Comparison of ENCODE assay signal across 21 mouse cellular contexts in genomic region chr13:103293121-103293520, GRCm38 (mm10). TPM values are rescaled to one million over a fixed set of nuclear protein-coding genes. Genes with fewer than 3 reads are reported as not detected.
A peak's percentile ranks its signal among the peaks of the same experiment; 100 is the strongest.
DNase-seq lines count a peak whose midpoint lies in the region; ATAC-seq lines count a peak whose summit lies in the region.
"Had no signal": no experiment of that assay in that cellular context is flagged by ENCODE, and none has a peak within 500 bp of the region (broad histone marks: within the 10 kb centered on the region; RNA-seq: fewer than 3 reads in every experiment).

No protein-coding gene starts in this region.

- ATAC-seq in heart, embryonic 12.5 days (ENCODE audit: insufficient number of reproducible peaks, low FRiP score): no peak
- no peak for ATAC-seq in neural tube, embryonic 11.5 days (ENCODE audit: insufficient read depth, low FRiP score, low TSS enrichment)
- ATAC-seq in neural tube, embryonic 15.5 days (ENCODE audit: low FRiP score): no peak
- no peak for ATAC-seq in forebrain, embryonic 12.5 days (ENCODE audit: low FRiP score)
- ATAC-seq: forebrain, embryonic 16.5 days; hindbrain, embryonic 16.5 days; Patski had no signal

- WGBS in heart, embryonic 12.5 days: 86% methylated on average over 1 of the region's 1 CpGs
- WGBS in neural tube, embryonic 11.5 days: 41% methylated on average over 1 of the region's 1 CpGs
- WGBS in neural tube, embryonic 15.5 days: 71% methylated on average over 1 of the region's 1 CpGs
- WGBS in forebrain, embryonic 12.5 days: 61% methylated on average over 1 of the region's 1 CpGs

- no peak overlapping the region for H3K4me3 ChIP-seq in heart, embryonic 12.5 days
- no peak overlapping the region for H3K4me3 ChIP-seq in neural tube, embryonic 11.5 days (ENCODE audit: low read depth, low read length)
- H3K4me3 ChIP-seq in neural tube, embryonic 15.5 days (replicated peaks): no peak overlapping the region
- no peak overlapping the region for H3K4me3 ChIP-seq in forebrain, embryonic 12.5 days (replicated peaks)
- H3K4me3 ChIP-seq: heart, adult 2 months; hindbrain, embryonic 12.5 days had no signal

- DNase-seq in embryo, embryonic 10.5 days (ENCODE audit: low spot score): peak; percentile 30
- no peak for DNase-seq in embryo, embryonic 10 days (ENCODE audit: low spot score)
- DNase-seq in heart, adult 11 months: peak; percentile 62
- DNase-seq in neural tube, embryonic 11.5 days (ENCODE audit: low spot score): peak; percentile 33
- no peak for DNase-seq in liver
- DNase-seq: adrenal gland, adult 2 months; adrenal gland, postnatal 25 days; cerebellum, adult 2 months; cerebellum, postnatal 10 days; gastrocnemius, postnatal 36 days; heart, adult 2 months; heart, postnatal 36 days; kidney, adult 11 months had no signal

- H3K4me1 ChIP-seq in heart, embryonic 12.5 days (replicated peaks): no peaks in the 10 kb centered on the region
- H3K4me1 ChIP-seq in neural tube, embryonic 11.5 days (ENCODE audit: control insufficient read depth, insufficient read depth, low read length): no peaks in the 10 kb centered on the region
- no peaks in the 10 kb centered on the region for H3K4me1 ChIP-seq in neural tube, embryonic 15.5 days
- H3K4me1 ChIP-seq in forebrain, embryonic 12.5 days: no peaks in the 10 kb centered on the region
- H3K4me1 ChIP-seq: hindbrain, embryonic 12.5 days had no signal

- H3K27ac ChIP-seq in heart, embryonic 12.5 days (ENCODE audit: poor library complexity, severe bottlenecking): no peak overlapping the region
- H3K27ac ChIP-seq in neural tube, embryonic 11.5 days (ENCODE audit: low read depth, low read length): no peak overlapping the region
- no peak overlapping the region for H3K27ac ChIP-seq in neural tube, embryonic 15.5 days (replicated peaks)
- no peak overlapping the region for H3K27ac ChIP-seq in forebrain, embryonic 12.5 days
- H3K27ac ChIP-seq: heart, adult 2 months; hindbrain, embryonic 12.5 days had no signal

- no peaks in the 10 kb centered on the region for H3K9me3 ChIP-seq in heart, embryonic 12.5 days (replicated peaks)
- no peaks in the 10 kb centered on the region for H3K9me3 ChIP-seq in neural tube, embryonic 11.5 days (ENCODE audit: control insufficient read depth, low read length)
- no peaks in the 10 kb centered on the region for H3K9me3 ChIP-seq in neural tube, embryonic 15.5 days (replicated peaks)
- no peaks in the 10 kb centered on the region for H3K9me3 ChIP-seq in forebrain, embryonic 12.5 days
- H3K9me3 ChIP-seq: hindbrain, embryonic 12.5 days had no signal

- H3K36me3 ChIP-seq in heart, embryonic 12.5 days: no peaks in the 10 kb centered on the region
- no peaks in the 10 kb centered on the region for H3K36me3 ChIP-seq in neural tube, embryonic 11.5 days (ENCODE audit: control insufficient read depth, insufficient read depth, low read length)
- no peaks in the 10 kb centered on the region for H3K36me3 ChIP-seq in neural tube, embryonic 15.5 days
- no peaks in the 10 kb centered on the region for H3K36me3 ChIP-seq in forebrain, embryonic 12.5 days (replicated peaks)
- H3K36me3 ChIP-seq: hindbrain, embryonic 12.5 days had no signal

- H3K9ac ChIP-seq in heart, embryonic 12.5 days: no peak overlapping the region
- H3K9ac ChIP-seq in neural tube, embryonic 11.5 days (ENCODE audit: low read length): no peak overlapping the region
- no peak overlapping the region for H3K9ac ChIP-seq in neural tube, embryonic 15.5 days (replicated peaks)
- no peak overlapping the region for H3K9ac ChIP-seq in forebrain, embryonic 12.5 days
- H3K9ac ChIP-seq: hindbrain, embryonic 12.5 days had no signal

- no peaks in the 10 kb centered on the region for H3K27me3 ChIP-seq in heart, embryonic 12.5 days (replicated peaks)
- H3K27me3 ChIP-seq in neural tube, embryonic 11.5 days (ENCODE audit: control insufficient read depth, insufficient read depth, low read length): no peaks in the 10 kb centered on the region
- no peaks in the 10 kb centered on the region for H3K27me3 ChIP-seq in neural tube, embryonic 15.5 days (replicated peaks)
- H3K27me3 ChIP-seq in forebrain, embryonic 12.5 days: no peaks in the 10 kb centered on the region
- H3K27me3 ChIP-seq: hindbrain, embryonic 12.5 days; Patski had no signal

- H3K4me2 ChIP-seq in heart, embryonic 12.5 days: no peak overlapping the region
- no peak overlapping the region for H3K4me2 ChIP-seq in neural tube, embryonic 11.5 days (ENCODE audit: low read depth)
- no peak overlapping the region for H3K4me2 ChIP-seq in neural tube, embryonic 15.5 days
- no peak overlapping the region for H3K4me2 ChIP-seq in forebrain, embryonic 12.5 days
- H3K4me2 ChIP-seq: heart, embryonic 11.5 days; hindbrain, embryonic 12.5 days had no signal

RNA-seq across cellular contexts. Expression of gene Mast4, which starts 41.2 kb away (rescaled TPM):
- polyA plus RNA-seq in heart, embryonic 12.5 days (2016; fragmentation: Nextera tagmentation; extraction: Ambion mirVana): 52.1 and 55.0 TPM in 2 replicates
- 19.5 and 19.7 TPM in 2 replicates for polyA plus RNA-seq in neural tube, embryonic 11.5 days (2014; fragmentation: Nextera tagmentation; extraction: Ambion mirVana)
- polyA plus RNA-seq in neural tube, embryonic 15.5 days (2015; fragmentation: Nextera tagmentation; extraction: Ambion mirVana): 24.7 and 31.8 TPM in 2 replicates
- polyA plus RNA-seq in forebrain, embryonic 12.5 days (2016; fragmentation: Nextera tagmentation; extraction: Ambion mirVana): 20.4 and 21.5 TPM in 2 replicates

Comparison
In these comparisons a context has a peak if more than half of its experiments do, and no peak if none do; other contexts are left out.
1. DNase-seq: peak in embryo, embryonic 10.5 days (single experiment), heart, adult 11 months (single experiment) and neural tube, embryonic 11.5 days (single experiment); none in embryo, embryonic 10 days (single experiment) and liver (single experiment).